Mouse (Mus musculus): ENCODE measurements at regions not wholly inside any gene's neighbourhood (a gene's known extent, or its start where the extent isn't known, plus 50 kb on each side); places are given as distances from the start of the nearest gene placed in this dataset.

DNA sequence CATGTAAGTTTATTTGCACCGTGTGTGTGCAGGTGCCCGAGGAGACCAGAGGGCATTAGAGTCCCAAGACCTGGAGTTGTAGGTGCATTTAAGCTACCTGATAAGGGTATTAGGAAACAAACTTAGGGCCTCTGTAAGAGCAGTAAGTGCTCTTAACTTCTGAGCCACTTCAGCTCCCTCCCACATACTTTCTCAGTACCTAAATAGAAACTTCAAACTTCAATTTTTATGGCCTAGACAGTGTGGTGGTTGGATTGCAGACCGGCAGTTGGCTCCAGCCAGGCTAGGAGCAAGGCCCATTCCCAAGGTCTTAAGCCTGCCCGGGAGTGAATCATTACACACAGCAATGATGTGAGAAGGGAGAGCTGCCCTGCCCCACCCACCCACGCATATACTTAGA, 208.8 kb upstream of the Plpp4 start:
- no peak for DNase-seq (ENCODE audit: low read depth, low spot score)

DNA sequence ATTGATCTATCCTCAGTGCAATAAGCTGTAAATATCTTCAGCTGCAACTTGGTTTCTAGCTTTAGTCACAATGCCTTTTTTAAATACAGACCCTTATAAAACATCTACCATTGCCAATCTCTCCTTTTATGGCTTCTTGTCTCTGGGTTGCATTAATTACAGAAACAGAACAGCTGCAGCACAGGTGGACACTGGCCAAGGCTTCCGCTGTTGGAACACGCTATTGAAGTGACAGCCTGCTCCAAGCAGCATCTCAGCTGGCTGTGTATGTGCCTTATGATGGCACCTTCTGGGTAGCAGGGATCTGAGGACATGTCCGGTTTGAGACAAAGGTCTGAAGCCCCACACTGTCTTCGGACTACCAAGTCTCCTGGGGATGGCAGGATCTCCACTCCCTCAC, 207.1 kb upstream of the Plpp4 start:
- no peak for DNase-seq (ENCODE audit: low read depth, low spot score)

DNA sequence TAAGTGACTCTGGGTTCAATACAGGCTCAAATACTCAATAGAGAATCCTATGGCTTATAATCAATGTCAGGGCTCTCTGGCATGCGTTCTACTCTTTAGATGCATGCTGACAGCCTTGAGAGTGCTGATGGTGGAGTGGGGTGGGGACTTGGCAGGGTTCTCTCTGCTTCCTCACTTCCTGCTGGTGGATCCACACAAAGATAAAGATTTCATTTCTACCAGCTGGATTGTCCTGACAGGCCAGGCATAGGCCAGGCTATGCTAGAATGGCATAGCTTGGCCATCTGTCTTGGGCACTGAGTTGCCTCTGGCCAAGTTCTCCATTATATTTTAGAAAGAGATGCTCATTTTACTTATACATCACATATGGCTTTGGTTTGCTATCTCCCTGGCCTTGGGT, 206.2 kb upstream of the Plpp4 start:
- DNase-seq (ENCODE audit: low read depth, low spot score): no peak

DNA sequence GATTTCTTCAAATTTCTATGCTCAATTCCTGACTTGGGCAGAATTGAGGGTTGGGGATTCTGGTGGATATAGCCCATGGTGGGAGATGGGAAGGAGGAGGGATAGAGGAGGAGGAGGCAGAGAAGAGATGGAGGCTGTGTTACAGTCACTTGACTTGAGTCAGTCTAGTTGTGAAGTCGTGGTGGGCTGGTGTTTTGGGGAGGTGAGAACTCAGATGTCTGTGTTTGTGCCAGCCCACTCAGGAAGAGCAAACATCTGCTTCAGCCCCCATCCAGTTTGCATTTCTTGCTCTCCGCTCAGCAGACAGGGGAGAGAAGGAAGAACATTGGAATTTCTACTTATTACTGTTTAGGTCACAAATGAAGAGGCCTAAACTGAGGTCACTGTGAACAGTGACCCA, 189.9 kb upstream of the Plpp4 start:
- DNase-seq (ENCODE audit: low read depth, low spot score): no peak

DNA sequence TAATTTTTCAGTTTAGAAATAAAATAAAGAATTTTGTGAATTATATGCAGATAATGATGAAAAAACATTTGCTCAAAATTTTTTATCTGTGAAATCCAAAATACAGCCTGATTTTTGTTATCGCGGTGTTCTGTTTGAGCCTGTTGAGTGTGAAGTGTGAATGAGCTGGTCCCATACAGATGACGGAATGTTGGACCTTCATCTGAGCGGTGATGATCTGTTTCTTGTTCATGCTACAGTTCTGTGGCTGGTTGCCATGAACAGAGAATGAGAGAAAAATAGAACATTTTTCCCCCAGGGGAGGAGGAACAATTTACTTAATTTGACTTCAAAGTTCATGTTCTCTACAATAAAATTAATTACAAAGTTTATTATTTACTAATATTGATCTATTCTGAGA, 188.7 kb upstream of the Plpp4 start:
- no peak for DNase-seq (ENCODE audit: low read depth, low spot score)

DNA sequence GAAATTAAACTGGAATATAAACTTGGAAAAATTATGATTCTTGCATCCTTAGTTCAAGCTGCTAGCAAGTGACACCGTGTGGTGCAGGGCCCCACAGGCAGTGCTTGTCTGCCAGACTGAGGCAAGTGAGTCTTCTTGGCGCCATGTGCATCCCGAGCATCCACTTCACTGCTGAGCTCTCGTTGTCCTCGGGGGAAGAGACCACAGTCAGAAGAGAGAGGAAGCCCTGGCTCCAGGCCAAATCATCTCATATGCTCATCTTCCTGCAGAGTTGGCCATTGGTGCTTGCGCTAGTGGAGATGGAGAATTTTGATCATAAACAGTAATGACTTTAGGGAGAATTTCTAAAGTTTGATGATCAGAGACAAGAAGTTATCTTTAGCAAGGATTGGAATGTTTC, 177.0 kb upstream of the Plpp4 start:
- no peak for DNase-seq (ENCODE audit: low read depth, low spot score)

DNA sequence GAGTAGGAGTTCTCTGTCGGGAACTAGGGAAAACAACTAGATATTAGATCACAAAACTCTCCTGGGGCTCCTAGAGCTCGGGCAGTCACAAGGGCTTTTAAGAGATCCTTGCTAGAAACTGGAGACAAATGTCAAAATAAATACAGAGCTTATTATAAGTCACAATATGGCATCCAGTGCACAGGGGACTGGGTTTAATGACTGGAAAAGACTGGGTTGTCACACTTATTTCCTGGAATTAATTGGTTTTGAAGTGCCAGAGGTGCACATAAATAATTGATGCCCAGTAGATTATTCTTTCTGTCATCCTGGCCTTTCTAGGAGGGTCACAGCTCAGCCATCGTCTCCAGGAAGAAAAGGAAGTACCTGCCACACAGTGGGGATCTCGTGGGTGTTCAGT, 165.4 kb upstream of the Plpp4 start:
- DNase-seq (ENCODE audit: low read depth, low spot score): no peak

DNA sequence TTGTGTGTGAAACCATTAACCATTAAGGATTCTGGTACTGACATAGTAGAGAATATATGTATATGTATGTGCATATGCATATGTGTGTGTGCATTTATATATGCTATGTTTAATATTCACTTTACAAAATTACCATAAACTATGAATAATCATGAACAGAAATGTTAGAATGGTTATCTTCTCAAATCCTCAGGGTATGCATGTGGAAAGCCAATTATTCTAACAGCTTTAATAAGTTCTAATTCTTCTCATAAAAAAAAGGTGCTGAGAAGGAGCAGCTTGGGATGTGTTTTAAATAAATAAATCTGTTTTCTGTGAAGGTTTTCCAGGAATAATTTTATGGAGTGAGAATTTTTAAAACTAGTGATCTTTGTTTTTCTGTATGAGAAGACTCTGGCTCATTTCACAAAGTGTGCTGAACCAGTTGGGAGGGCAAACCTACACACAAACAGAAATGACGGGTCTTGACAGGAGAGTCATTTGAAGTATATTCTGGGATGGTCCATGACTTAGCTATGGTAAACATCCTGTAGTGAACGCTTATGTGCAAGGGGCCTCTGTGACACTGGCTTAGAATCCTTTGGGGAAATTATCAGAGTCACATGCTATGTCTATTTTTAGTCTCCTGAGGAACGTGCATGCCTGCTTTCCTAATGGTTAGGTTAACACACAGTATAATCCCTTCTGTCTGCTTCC, 160.3 kb upstream of the Plpp4 start:
- DNase-seq (ENCODE audit: low read depth, low spot score): no peak

DNA sequence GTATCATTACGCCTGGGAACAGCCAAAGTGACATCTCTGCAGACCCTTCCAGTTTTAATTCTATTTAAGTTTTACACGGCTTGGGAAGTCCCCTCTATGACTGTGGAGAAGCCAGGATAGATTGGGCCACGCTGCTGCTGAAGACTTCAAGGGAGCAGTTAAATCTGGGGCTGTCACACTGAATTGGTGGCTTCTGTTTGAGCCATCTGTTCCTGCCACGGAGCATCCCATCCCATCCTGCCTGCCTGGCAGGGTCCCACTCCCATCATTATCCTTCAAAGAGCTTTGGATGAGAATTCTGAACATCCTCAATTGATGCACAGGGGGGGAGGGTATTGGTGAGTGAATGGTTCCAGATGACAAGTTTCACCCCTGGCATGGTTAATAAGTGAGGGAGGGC, 154.4 kb upstream of the Plpp4 start:
- no peak for DNase-seq (ENCODE audit: low read depth, low spot score)

DNA sequence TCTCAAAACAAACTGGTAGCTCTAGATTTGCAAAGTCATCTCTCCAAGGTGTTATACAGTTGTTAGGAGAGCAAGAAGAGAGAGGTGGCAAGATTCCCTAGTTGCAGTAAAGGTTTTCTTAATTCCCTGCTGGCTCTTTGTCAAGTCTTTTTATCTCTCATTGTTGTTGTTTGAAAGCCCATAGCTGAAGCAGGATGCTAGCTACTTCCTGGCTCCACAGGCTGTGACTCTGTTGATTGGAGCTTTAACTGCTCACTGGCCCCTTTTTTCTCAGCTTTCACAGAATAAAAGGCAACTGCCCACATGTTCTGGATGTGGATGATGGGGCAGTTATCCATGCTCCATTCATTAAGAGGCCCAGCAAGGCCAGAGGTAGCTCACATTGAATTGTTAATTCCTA, 122.7 kb upstream of the Plpp4 start:
- no peak for DNase-seq (ENCODE audit: low read depth, low spot score)

DNA sequence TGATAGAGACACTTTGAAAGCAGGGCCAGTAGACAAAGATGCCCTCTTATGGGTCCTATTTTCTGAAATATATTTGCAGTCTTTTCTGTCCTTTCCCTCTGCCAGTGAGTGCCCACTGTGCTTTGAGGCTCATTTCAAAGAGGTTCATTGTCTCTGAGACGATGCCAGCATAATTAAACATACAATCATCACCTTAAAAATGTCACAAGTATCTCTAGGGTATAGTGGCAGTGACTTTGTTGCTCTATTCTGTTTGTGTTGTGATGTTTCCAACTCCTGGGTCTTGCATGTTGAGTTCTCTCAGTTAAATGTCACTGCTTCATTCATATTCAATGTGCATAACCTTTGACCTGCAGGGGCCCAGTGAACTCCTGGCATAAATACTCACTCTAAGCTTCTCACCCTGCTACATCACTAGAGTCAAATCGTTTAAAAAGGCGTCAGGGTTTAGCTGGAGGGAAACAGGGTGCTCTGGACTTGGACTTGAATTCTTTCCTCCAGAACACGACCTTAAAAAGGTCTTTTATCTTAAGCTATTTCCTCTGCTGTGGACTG, 122.1 kb upstream of the Plpp4 start:
- no peak for DNase-seq (ENCODE audit: low read depth, low spot score)

DNA sequence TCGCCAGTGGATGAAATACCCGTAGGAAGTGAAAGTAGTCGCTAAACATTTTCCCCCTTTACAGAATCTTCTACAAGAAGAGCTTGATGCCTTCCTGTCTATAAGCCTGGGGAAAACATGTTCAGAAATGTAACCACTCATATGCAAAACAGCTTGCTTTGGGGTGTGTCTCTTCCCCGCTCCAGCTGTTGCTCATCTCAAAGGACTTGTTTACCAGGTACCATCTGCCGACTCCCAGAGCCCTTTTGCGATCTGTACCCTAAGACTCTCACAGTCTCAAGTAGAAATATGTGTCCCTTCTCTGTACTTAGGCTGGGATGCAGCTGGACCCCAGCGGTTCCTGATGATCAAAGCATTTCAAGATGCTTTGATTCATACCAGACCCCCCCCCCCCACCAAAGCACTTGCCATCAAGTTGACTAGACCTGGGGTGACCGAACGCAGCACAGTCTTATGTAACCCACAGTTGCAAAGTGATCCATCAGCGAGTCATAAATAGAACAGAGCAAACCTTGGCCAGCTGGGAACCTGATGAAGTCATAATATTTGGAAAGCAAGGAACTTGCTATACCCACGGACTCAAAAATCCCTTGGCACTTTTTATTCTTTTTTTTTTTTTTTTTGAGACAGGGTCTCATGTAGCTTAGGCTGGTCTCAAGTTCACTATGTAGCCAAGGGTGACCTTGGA, 119.4 kb upstream of the Plpp4 start:
- no peak for DNase-seq (ENCODE audit: low read depth, low spot score)

DNA sequence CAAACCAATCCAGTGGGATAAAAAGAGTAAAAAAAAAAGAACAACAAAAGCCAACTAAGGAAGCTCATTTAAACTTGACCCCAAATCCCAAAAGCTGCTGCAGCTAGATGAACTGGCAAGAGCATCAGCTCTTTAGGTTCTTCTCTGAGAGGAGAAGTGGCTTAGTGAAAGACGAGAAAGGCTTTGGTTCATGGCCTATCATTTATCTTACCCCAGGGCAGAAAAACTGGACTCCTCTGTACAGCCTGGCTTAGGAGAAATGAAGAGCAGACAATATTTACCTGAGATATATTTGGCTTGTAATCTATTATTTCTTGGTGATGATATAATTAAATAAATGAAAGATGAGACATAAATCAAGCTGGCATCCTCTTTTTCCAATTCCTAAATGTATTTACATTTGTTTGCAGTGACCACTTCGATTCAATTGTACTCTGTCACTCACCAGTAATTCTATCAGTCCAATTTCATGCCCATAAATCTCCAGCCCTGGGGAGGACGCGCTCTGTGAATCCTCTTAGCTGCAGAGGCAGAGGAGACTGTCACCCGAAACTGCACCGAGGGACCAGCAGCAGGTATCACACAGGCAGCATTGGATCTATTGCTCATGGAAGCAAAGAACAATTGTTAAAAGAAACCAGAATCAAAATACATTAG, 114.8 kb upstream of the Plpp4 start:
- no peak for DNase-seq (ENCODE audit: low read depth, low spot score)

DNA sequence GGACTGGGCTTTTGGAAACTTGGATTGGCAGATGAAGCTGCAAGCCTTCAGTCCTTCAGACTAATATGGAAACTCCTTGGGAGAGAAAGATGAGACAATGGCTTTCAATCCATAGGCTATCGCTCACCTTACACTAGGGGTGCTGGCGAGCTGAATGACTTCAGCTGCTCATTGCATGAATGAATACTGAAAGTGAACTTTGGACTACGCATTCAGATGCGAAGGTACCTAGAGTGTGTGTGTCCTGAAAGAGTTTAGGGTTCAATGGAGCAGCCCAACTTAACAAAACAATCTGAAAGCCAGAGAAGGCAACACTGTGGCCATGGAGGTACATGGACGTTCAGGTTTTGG, 114.3 kb upstream of the Plpp4 start:
- no peak for DNase-seq (ENCODE audit: low read depth, low spot score)

DNA sequence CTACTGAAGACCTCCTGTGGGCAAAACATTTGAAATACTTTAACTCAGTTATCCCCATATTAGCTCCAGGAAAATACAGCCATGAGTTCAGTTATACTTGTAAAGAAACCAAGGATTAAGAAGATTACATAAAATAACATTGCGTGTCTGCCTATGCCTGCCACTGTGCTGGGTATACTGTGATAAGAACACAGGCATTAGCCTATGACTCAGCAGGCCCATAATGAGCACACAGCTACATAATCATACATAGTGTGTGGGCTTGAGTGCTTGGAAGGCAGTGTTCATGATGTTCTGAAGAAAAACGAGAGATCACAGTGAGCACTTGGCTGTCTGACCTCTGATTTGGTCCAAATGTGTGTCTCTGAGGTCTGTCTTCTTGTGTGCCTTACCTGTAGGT, 101.3 kb upstream of the Plpp4 start:
- no peak for DNase-seq (ENCODE audit: low read depth, low spot score)

DNA sequence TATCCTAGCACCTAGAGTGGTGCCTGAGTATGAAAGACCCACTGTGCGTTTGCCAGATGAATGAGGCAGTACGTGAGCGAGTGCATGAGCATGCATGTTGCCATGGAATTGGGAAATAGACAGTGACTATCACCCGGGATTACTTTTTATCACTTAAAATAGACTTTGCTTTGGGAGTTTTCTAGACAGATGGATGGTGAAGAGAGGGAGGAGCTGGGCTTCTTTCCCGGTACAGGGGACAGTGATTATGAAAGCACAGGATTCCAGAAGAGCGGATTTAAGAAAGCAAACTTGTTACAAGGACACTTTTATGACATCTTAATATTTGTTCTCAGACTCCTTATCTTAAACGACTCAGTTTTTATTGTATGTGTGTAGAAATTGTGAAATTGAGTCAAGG, 86.9 kb upstream of the Plpp4 start:
- no peak for DNase-seq (ENCODE audit: low read depth, low spot score)

DNA sequence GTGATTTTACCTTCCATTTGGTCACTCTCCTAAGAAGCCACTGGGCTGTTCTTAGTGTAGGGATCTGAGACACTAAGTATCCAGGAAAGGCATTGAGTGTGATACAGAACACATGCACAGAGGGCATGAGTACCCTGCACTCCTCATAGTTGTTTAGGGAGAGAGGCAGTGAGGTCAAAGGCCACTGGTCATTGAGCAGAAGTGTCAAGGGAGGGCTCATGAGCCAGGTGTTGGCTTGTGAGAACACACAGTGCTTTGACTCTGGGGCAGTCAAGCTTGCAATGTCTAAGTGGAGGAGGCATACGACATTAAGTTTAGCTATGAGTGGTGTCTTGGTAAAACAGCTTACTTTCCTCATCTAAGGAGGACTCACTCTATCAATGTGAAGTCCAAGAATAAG, 65.9 kb upstream of the Plpp4 start:
- no peak for DNase-seq (ENCODE audit: low read depth, low spot score)

DNA sequence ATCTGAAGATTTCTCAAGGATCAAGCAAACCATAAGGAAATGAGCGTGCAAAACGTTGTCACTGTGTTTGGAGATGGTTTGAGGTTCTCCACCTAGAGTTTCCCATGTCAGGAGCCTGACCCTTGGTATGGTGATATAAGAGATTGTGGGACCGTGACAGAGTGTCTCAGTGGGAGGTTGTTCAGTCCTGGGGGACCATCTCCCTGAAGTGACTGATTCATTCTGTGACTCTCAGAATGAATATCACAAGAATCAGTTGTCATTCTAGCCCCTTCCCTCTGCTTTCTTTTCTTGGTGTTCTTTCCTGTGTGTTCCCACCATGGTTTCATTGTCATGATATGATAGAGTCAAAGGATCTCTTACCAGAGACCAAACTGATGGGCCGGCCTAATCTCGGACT, 49.8 kb upstream of the Plpp4 start:
- no peak for DNase-seq (ENCODE audit: low read depth, low spot score)

Measured in 3T3-L1 (cell line).